Mouse (Mus musculus) hindbrain, embryonic 12.5 days (tissue): Measurements from ENCODE around the gene BC030867. TPM values are rescaled to one million over a fixed set of nuclear protein-coding genes. Genes with fewer than 3 reads are reported as not detected.

Experiments
- ATAC-seq: fragments of 200-750 bp; cut with Nextera tagmentation; 2 replicates; pipeline ENCODE4 v1.8.0; 2017; ENCODE audit warnings: moderate TSS enrichment; ENCODE audit not compliant: low FRiP score
- H3K27ac ChIP-seq: fragments of 300-500 bp; sonication (generic); 2 replicates; pipeline ENCODE4 v1.5.1; 2016; ENCODE audit warnings: mild to moderate bottlenecking
- H3K27me3 ChIP-seq: fragments of 300-500 bp; sonication (generic); 2 replicates; pipeline ENCODE4 v1.6.1; 2016; ENCODE audit warnings: mild to moderate bottlenecking
- H3K36me3 ChIP-seq: fragments of 300-500 bp; sonication (generic); 2 replicates; pipeline ENCODE4 v1.6.1; 2016; ENCODE audit warnings: mild to moderate bottlenecking
- H3K4me1 ChIP-seq: fragments of 300-500 bp; sonication (generic); 2 replicates; pipeline ENCODE4 v1.6.1; 2016
- H3K4me2 ChIP-seq: fragments of 300-500 bp; sonication (generic); replicated peaks from 2 replicates; pipeline ENCODE4 v1.6.1; 2016; ENCODE audit warnings: mild to moderate bottlenecking
- H3K4me3 ChIP-seq: fragments of 300-500 bp; sonication (generic); 2 replicates; pipeline ENCODE4 v1.5.1; 2016; ENCODE audit warnings: mild to moderate bottlenecking
- H3K9ac ChIP-seq: fragments of 300-500 bp; sonication (generic); 2 replicates; pipeline ENCODE4 v1.6.1; 2016; ENCODE audit warnings: mild to moderate bottlenecking, moderate library complexity
- H3K9me3 ChIP-seq: fragments of 300-500 bp; sonication (generic); replicated peaks from 2 replicates; pipeline ENCODE4 v1.6.1; 2016; ENCODE audit warnings: mild to moderate bottlenecking
- WGBS: fragments of 180-500 bp; shearing (Covaris S2); methylation state at CpG from one replicate; pipeline ENCODE4 v1.1.7; 2016; 5-methylcytosine and 5-hydroxymethylcytosine counted together
- polyA plus RNA-seq: library from polyadenylated mRNA; unstranded; fragments of >200 nt; fragmentation: Nextera tagmentation; extraction: Ambion mirVana; gene quantifications from 2 replicates; pipeline ENCODE4 v1.2.1, GENCODE M21; 2016

BC030867 gene
- polyA plus RNA-seq, 1 experiment from 2014 or later = 12.5 TPM

- Histone ChIP-seq H3K27ac (no peak overlapping the region), H3K4me2 (peak overlapping the region; percentile 46)
- ATAC-seq = no peak
Measured at GRCm38 (mm10) chr11:102224686-102225085, 24.0 kb upstream of the BC030867 start.

GRCm38 (mm10) chr11:102225221-102225620 is 23.5 kb upstream of the BC030867 start:
- Histone ChIP-seq H3K4me1 (peaks cover 64% of the 10 kb centered on the region), H3K9ac (peak overlapping the region; percentile 43; the same call in 1 of the 2 replicates), H3K4me3 (peak overlapping the region; percentile 15; the same call in 1 of the 2 replicates), H3K27me3 (no peaks in the 10 kb centered on the region), H3K4me2 (peak overlapping the region; percentile 46), H3K36me3 (peaks cover 19% of the 10 kb centered on the region), H3K9me3 (no peaks in the 10 kb centered on the region), H3K27ac (no peak overlapping the region)
- no peak for ATAC-seq
- WGBS = 76% methylated on average over 5 of the region's 5 CpGs

More at GRCm38 (mm10) chr11:102224686-102225085, 24.0 kb upstream of the BC030867 start:
- H3K4me1 ChIP-seq = peaks cover 70% of the 10 kb centered on the region
- H3K9ac ChIP-seq = peak overlapping the region; percentile 43; the same call in 1 of the 2 replicates
- H3K36me3 ChIP-seq = peaks cover 24% of the 10 kb centered on the region
- no peaks in the 10 kb centered on the region for H3K9me3 ChIP-seq
- peak overlapping the region; percentile 15 for H3K4me3 ChIP-seq
- H3K27me3 ChIP-seq = no peaks in the 10 kb centered on the region
- WGBS = 7% methylated on average over 22 of the region's 22 CpGs

GRCm38 (mm10) chr11:102226067-102226978 is 22.4 kb upstream of the BC030867 start:
- Histone ChIP-seq H3K36me3 (peaks cover 9% of the 10 kb centered on the region; the same call in 1 of the 2 replicates), H3K4me1 (peaks cover 65% of the 10 kb centered on the region), H3K4me2 (peak overlapping the region; percentile 88), H3K27ac (peak overlapping the region; percentile 96), H3K9ac (peak overlapping the region; percentile 94; the same call in 1 of the 2 replicates), H3K27me3 (no peaks in the 10 kb centered on the region), H3K4me3 (peak overlapping the region; percentile 94), H3K9me3 (no peaks in the 10 kb centered on the region)
- 59% methylated on average over 12 of the region's 12 CpGs for WGBS
- ATAC-seq = no peak

- no peaks in the 10 kb centered on the region for H3K9me3 ChIP-seq
- H3K27ac ChIP-seq = peak overlapping the region; percentile 96
- no peaks in the 10 kb centered on the region for H3K27me3 ChIP-seq
- H3K4me2 ChIP-seq = peak overlapping the region; percentile 88
- H3K4me1 ChIP-seq = peaks cover 65% of the 10 kb centered on the region
- WGBS = 18% methylated on average over 12 of the region's 12 CpGs
- peak overlapping the region; percentile 94 for H3K9ac ChIP-seq
- H3K36me3 ChIP-seq = no peaks in the 10 kb centered on the region
- ATAC-seq = peak; percentile 79
- peak overlapping the region; percentile 94 for H3K4me3 ChIP-seq
Measured at GRCm38 (mm10) chr11:102227270-102228190, 21.2 kb upstream of the BC030867 start.

- peak overlapping the region; percentile 94 for H3K4me3 ChIP-seq
- H3K4me2 ChIP-seq = peak overlapping the region; percentile 88
- H3K36me3 ChIP-seq = no peaks in the 10 kb centered on the region
- H3K27ac ChIP-seq = peak overlapping the region; percentile 96
- ATAC-seq = no peak
- peaks cover 60% of the 10 kb centered on the region for H3K4me1 ChIP-seq
- WGBS = 17% methylated on average over 9 of the region's 9 CpGs
- no peaks in the 10 kb centered on the region for H3K9me3 ChIP-seq
- H3K27me3 ChIP-seq = no peaks in the 10 kb centered on the region
- H3K9ac ChIP-seq = peak overlapping the region; percentile 94
Measured at GRCm38 (mm10) chr11:102228191-102228545, 20.5 kb upstream of the BC030867 start.

GRCm38 (mm10) chr11:102228646-102229268 is 19.9 kb upstream of the BC030867 start:
- ATAC-seq = no peak
- no peaks in the 10 kb centered on the region for H3K27me3 ChIP-seq
- peak overlapping the region; percentile 94 for H3K9ac ChIP-seq
- H3K4me3 ChIP-seq = peak overlapping the region; percentile 94
- H3K36me3 ChIP-seq = no peaks in the 10 kb centered on the region
- peak overlapping the region; percentile 96 for H3K27ac ChIP-seq
- 11% methylated on average over 7 of the region's 7 CpGs for WGBS
- peaks cover 55% of the 10 kb centered on the region for H3K4me1 ChIP-seq
- H3K9me3 ChIP-seq = no peaks in the 10 kb centered on the region
- H3K4me2 ChIP-seq = peak overlapping the region; percentile 88

- H3K36me3 ChIP-seq = no peaks in the 10 kb centered on the region
- peak overlapping the region; percentile 94 for H3K4me3 ChIP-seq
- WGBS = 0% methylated on average over 41 of the region's 47 CpGs
- no peaks in the 10 kb centered on the region for H3K9me3 ChIP-seq
- peak overlapping the region; percentile 88 for H3K4me2 ChIP-seq
- H3K27ac ChIP-seq = peak overlapping the region; percentile 96
- H3K9ac ChIP-seq = peak overlapping the region; percentile 94
- ATAC-seq = peak; percentile 26
- peaks cover 52% of the 10 kb centered on the region for H3K4me1 ChIP-seq
- H3K27me3 ChIP-seq = no peaks in the 10 kb centered on the region
Measured at GRCm38 (mm10) chr11:102229331-102229953, 19.2 kb upstream of the BC030867 start.

- H3K27ac ChIP-seq = peak within 1 kb of the TSS; percentile 96
- WGBS = 0% methylated on average over 34 of the region's 49 CpGs
- peak within 1 kb of the TSS; percentile 88 for H3K4me2 ChIP-seq
- no peaks in the 10 kb centered on the region for H3K9me3 ChIP-seq
- H3K9ac ChIP-seq = peak within 1 kb of the TSS; percentile 94
- H3K4me1 ChIP-seq = peaks cover 44% of the 10 kb centered on the region
- H3K27me3 ChIP-seq = no peaks in the 10 kb centered on the region
- no peaks in the 10 kb centered on the region for H3K36me3 ChIP-seq
- H3K4me3 ChIP-seq = peak within 1 kb of the TSS; percentile 94
- peak; percentile 87 for ATAC-seq
Measured at GRCm38 (mm10) chr11:102230006-102230741, 18.5 kb upstream of the BC030867 start, which contains the start of gene Hdac5. Hdac5 (minus strand) TSS chr11:102230166.

- Histone ChIP-seq H3K4me1 (0 out of 2 replicates have a peak, but pooled peaks cover 3% of the 10 kb centered on the region), H3K4me2 (no peak overlapping the region)
- ATAC-seq = no peak
Measured at GRCm38 (mm10) chr11:102236022-102236421, 12.7 kb upstream of the BC030867 start.

GRCm38 (mm10) chr11:102240636-102241035 is 8.0 kb upstream of the BC030867 start:
- H3K36me3 ChIP-seq = no peaks in the 10 kb centered on the region
- ATAC-seq = no peak
- no peaks in the 10 kb centered on the region for H3K9me3 ChIP-seq
- no peaks in the 10 kb centered on the region for H3K27me3 ChIP-seq
- no peak overlapping the region for H3K27ac ChIP-seq
- peaks cover 16% of the 10 kb centered on the region for H3K4me1 ChIP-seq
- WGBS = 89% methylated on average over 6 of the region's 6 CpGs
- H3K9ac ChIP-seq = no peak overlapping the region
- no peak overlapping the region for H3K4me2 ChIP-seq
- no peak overlapping the region for H3K4me3 ChIP-seq

More at GRCm38 (mm10) chr11:102236022-102236421, 12.7 kb upstream of the BC030867 start:
- Histone ChIP-seq H3K36me3 (no peaks in the 10 kb centered on the region), H3K9ac (no peak overlapping the region), H3K27ac (no peak overlapping the region), H3K4me3 (no peak overlapping the region), H3K27me3 (no peaks in the 10 kb centered on the region), H3K9me3 (no peaks in the 10 kb centered on the region)
- WGBS = 75% methylated on average over 2 of the region's 2 CpGs

- H3K27me3 ChIP-seq = no peaks in the 10 kb centered on the region
- WGBS = 88% methylated on average over 5 of the region's 5 CpGs
- H3K4me3 ChIP-seq = no peak overlapping the region
- H3K36me3 ChIP-seq = no peaks in the 10 kb centered on the region
- ATAC-seq = no peak
- no peak overlapping the region for H3K4me2 ChIP-seq
- H3K9ac ChIP-seq = no peak overlapping the region
- peaks cover 17% of the 10 kb centered on the region for H3K4me1 ChIP-seq
- H3K27ac ChIP-seq = no peak overlapping the region
- no peaks in the 10 kb centered on the region for H3K9me3 ChIP-seq
Measured at GRCm38 (mm10) chr11:102241246-102241645, 7.4 kb upstream of the BC030867 start.
